Mouse (Mus musculus) urinary bladder, adult 18-20 months (tissue): ENCODE data around the gene Olfr1012.
"Not testable (repeated sequence)": the region's sequence is repeated elsewhere in the genome, so short reads cannot be mapped to it uniquely, and the experiment has no call there.

Experiments
- DNase-seq, 2 experiments: peaks; one replicate each; pipeline ENCODE4 v3.0.0; 2022; ENCODE audit warnings: low spot score in 2 of 2, mixed read lengths in 2 of 2

Gene Olfr1012

GRCm38 (mm10) chr2:85762666-85763065 lies at the start of gene Olfr1012:
Gene Olfr1012, minus strand, starts transcription at chr2:85762766.
- DNase-seq = no peak

GRCm38 (mm10) chr2:85804501-85804900 lies 41.9 kb upstream of the Olfr1012 start:
- no peak for DNase-seq

GRCm38 (mm10) chr2:85802444-85802843 lies 39.9 kb upstream of the Olfr1012 start, which contains the start of gene Olfr1016:
Gene Olfr1016, minus strand, starts transcription at chr2:85802544.
- DNase-seq = no peak

GRCm38 (mm10) chr2:85792331-85792730 lies 29.8 kb upstream of the Olfr1012 start:
- DNase-seq = no peak

- DNase-seq = no peak
Measured at GRCm38 (mm10) chr2:85781717-85782116, 19.2 kb upstream of the Olfr1012 start, which contains the start of gene Olfr1015. Gene Olfr1015, plus strand, starts transcription at chr2:85782017.

- DNase-seq = no peak
Measured at GRCm38 (mm10) chr2:85772413-85772812, 9.8 kb upstream of the Olfr1012 start, which contains the start of gene Olfr1014. Gene Olfr1014, plus strand, starts transcription at chr2:85772713.

- no peak for DNase-seq
Measured at GRCm38 (mm10) chr2:85766798-85767197, 4.2 kb upstream of the Olfr1012 start, which contains the start of gene Olfr1013. Gene Olfr1013, plus strand, starts transcription at chr2:85767098.

- DNase-seq = no peak
Measured at GRCm38 (mm10) chr2:85753822-85754221, 8.7 kb downstream of the Olfr1012 start.

GRCm38 (mm10) chr2:85725793-85726192 lies 36.8 kb downstream of the Olfr1012 start:
- DNase-seq = no peak

- DNase-seq = no peak
Measured at GRCm38 (mm10) chr2:85715119-85715518, 47.4 kb downstream of the Olfr1012 start, which contains the start of gene Olfr1009. Gene Olfr1009, plus strand, starts transcription at chr2:85715419.

GRCm38 (mm10) chr2:85711159-85711558 lies 51.4 kb downstream of the Olfr1012 start:
- DNase-seq = no peak

GRCm38 (mm10) chr2:85710680-85711079 lies 51.9 kb downstream of the Olfr1012 start:
- DNase-seq = not testable (repeated sequence)
